In genomic region chr13:54054962-54055361, GRCm38 (mm10) we compare ENCODE assay signal across 8 mouse cellular contexts. TPM values are rescaled to one million over a fixed set of nuclear protein-coding genes. Genes with fewer than 3 reads are reported as not detected.
DNase-seq lines count a peak whose midpoint lies in the region; ATAC-seq and TF ChIP-seq lines count a peak whose summit lies in the region.

No protein-coding gene starts in this region.

- H3K36me3 ChIP-seq in embryonic facial prominence, embryonic 10.5 days (replicated peaks), result no peaks in the 10 kb centered on the region
- H3K36me3 ChIP-seq in hindbrain, embryonic 14.5 days (replicated peaks; ENCODE audit: control insufficient read depth, insufficient read depth), result no peaks in the 10 kb centered on the region
- H3K36me3 ChIP-seq in neural tube, embryonic 13.5 days, result no peaks in the 10 kb centered on the region

- H3K9me3 ChIP-seq in embryonic facial prominence, embryonic 10.5 days, result no peaks in the 10 kb centered on the region
- no peaks in the 10 kb centered on the region for H3K9me3 ChIP-seq in hindbrain, embryonic 14.5 days (ENCODE audit: control insufficient read depth, low read length)
- H3K9me3 ChIP-seq in neural tube, embryonic 13.5 days, result no peaks in the 10 kb centered on the region

- peak overlapping the region; percentile 94 for H3K4me2 ChIP-seq in hindbrain, embryonic 14.5 days (replicated peaks)
- peak overlapping the region; percentile 95 for H3K4me2 ChIP-seq in neural tube, embryonic 13.5 days

- WGBS in embryonic facial prominence, embryonic 10.5 days, result 2% methylated on average over 20 of the region's 20 CpGs
- 2% methylated on average over 20 of the region's 20 CpGs for WGBS in hindbrain, embryonic 14.5 days
- under 1% methylated on average over 20 of the region's 20 CpGs for WGBS in neural tube, embryonic 13.5 days

- peaks cover 20% of the 10 kb centered on the region for H3K4me1 ChIP-seq in embryonic facial prominence, embryonic 10.5 days
- no peaks in the 10 kb centered on the region for H3K4me1 ChIP-seq in hindbrain, embryonic 14.5 days (replicated peaks; ENCODE audit: control insufficient read depth, insufficient read depth, low read length)
- peaks cover 8% of the 10 kb centered on the region for H3K4me1 ChIP-seq in neural tube, embryonic 13.5 days (replicated peaks)

- intact Hi-C loops in left cerebral cortex, adult 2 months (cut with DNase I), result loop anchor here (1.0 to 10.0 kb wide), 2 partner anchors 130 to 243 kb away; no protein-coding TSS in a partner anchor

- peak overlapping the region; percentile 69 for H3K27ac ChIP-seq in left cerebral cortex, adult 2 months
- no peak overlapping the region for H3K27ac ChIP-seq in embryonic facial prominence, embryonic 10.5 days (replicated peaks)
- H3K27ac ChIP-seq in hindbrain, embryonic 14.5 days, result no peak overlapping the region
- H3K27ac ChIP-seq in neural tube, embryonic 13.5 days (replicated peaks), result no peak overlapping the region

- H3K4me3 ChIP-seq in left cerebral cortex, adult 2 months, result peak overlapping the region; percentile 62
- H3K4me3 ChIP-seq in embryonic facial prominence, embryonic 10.5 days, result peak overlapping the region; percentile 64
- peak overlapping the region; percentile 42 for H3K4me3 ChIP-seq in hindbrain, embryonic 14.5 days (replicated peaks; ENCODE audit: low read length)
- peak overlapping the region; percentile 47 for H3K4me3 ChIP-seq in neural tube, embryonic 13.5 days

- ATAC-seq in hindbrain, embryonic 14.5 days (ENCODE audit: low FRiP score), result peak; percentile 21; the same call in 1 of the 2 replicates
- peak; percentile 79 for ATAC-seq in neural tube, embryonic 13.5 days (ENCODE audit: low read depth)
- no peak for ATAC-seq in activated CD4-positive, CD25-positive, alpha-beta regulatory T cell, adult 4 months

- no peak for TF ChIP-seq CTCF in left cerebral cortex, adult 2 months (IDR thresholded peaks at IDR 0.05)

- peaks cover 49% of the 10 kb centered on the region for H3K27me3 ChIP-seq in embryonic facial prominence, embryonic 10.5 days (replicated peaks; ENCODE audit: low read depth, poor library complexity, severe bottlenecking)
- peaks cover 17% of the 10 kb centered on the region for H3K27me3 ChIP-seq in hindbrain, embryonic 14.5 days (ENCODE audit: control insufficient read depth, insufficient read depth, low read length)
- peaks cover 25% of the 10 kb centered on the region for H3K27me3 ChIP-seq in neural tube, embryonic 13.5 days

- peak in 1 of 2 experiments; percentile 51 for DNase-seq in left cerebral cortex, adult 2 months (ENCODE audit: extremely low spot score in 1 of 2, low spot score in 2 of 2)
- no peak for DNase-seq in left cerebral cortex, adult 11 months (ENCODE audit: low spot score)
- peak; percentile 54 for DNase-seq in embryonic facial prominence, embryonic 10.5 days (ENCODE audit: low spot score)
- no peak for DNase-seq in hindbrain, embryonic 14.5 days (ENCODE audit: low spot score)
- no peak for DNase-seq in spleen, postnatal 36 days (ENCODE audit: low spot score in 2 of 2)
- no peak for DNase-seq in MN1 (ENCODE audit: low spot score)

- peak overlapping the region; percentile 54 for H3K9ac ChIP-seq in hindbrain, embryonic 14.5 days
- peak overlapping the region; percentile 61 for H3K9ac ChIP-seq in neural tube, embryonic 13.5 days

RNA-seq across cellular contexts. Expression of gene Drd1, which starts 0.5 kb away (rescaled TPM):
- 10 to 100 TPM; 30.0 to 34.8 TPM for total RNA-seq in left cerebral cortex, adult 2 months (2021)
- 0.06 and 0.15 TPM in 2 replicates for polyA plus RNA-seq in embryonic facial prominence, embryonic 10.5 days (2016; fragmentation: Nextera tagmentation; extraction: Ambion mirVana)
- 1.3 and 1.6 TPM in 2 replicates for polyA plus RNA-seq in hindbrain, embryonic 14.5 days (2014; fragmentation: Nextera tagmentation; extraction: Ambion mirVana)
- polyA plus RNA-seq in neural tube, embryonic 13.5 days (2015; fragmentation: Nextera tagmentation; extraction: Ambion mirVana), result 0.48 and 0.66 TPM in 2 replicates
- polyA plus RNA-seq in activated CD4-positive, CD25-positive, alpha-beta regulatory T cell, adult 4 months (2017; shearing (Covaris generic)), result not detected

RNA-seq across cellular contexts. Expression of gene Sfxn1, which starts 16.7 kb away (rescaled TPM):
- 10 to 100 TPM; 44.6 to 46.4 TPM for total RNA-seq in left cerebral cortex, adult 2 months (2021)
- polyA plus RNA-seq in embryonic facial prominence, embryonic 10.5 days (2016; fragmentation: Nextera tagmentation; extraction: Ambion mirVana), result 86.2 and 87.5 TPM in 2 replicates
- 89.2 and 92.6 TPM in 2 replicates for polyA plus RNA-seq in hindbrain, embryonic 14.5 days (2014; fragmentation: Nextera tagmentation; extraction: Ambion mirVana)
- 67.3 and 68.2 TPM in 2 replicates for polyA plus RNA-seq in neural tube, embryonic 13.5 days (2015; fragmentation: Nextera tagmentation; extraction: Ambion mirVana)
- 10 to 100 TPM; 59.3 to 59.6 TPM for polyA plus RNA-seq in activated CD4-positive, CD25-positive, alpha-beta regulatory T cell, adult 4 months (2017; shearing (Covaris generic))
